Mouse (Mus musculus) thymus, adult 2 months (tissue): ENCODE results near the gene Itprip.

Source experiments
- CTCF ChIP-seq: fragments of 200-500 bp; IDR thresholded peaks from 2 replicates; pipeline ENCODE4 v1.5.1; 2012; ENCODE audit warnings: mild to moderate bottlenecking, control low read depth, low read length, moderate library complexity, borderline replicate concordance; ENCODE audit not compliant: control insufficient read depth, poor library complexity, insufficient read depth; ENCODE audit errors: extremely low read depth
- POLR2A ChIP-seq: fragments of 200-500 bp; IDR thresholded peaks from 2 replicates; pipeline ENCODE4 v1.6.1; 2012; ENCODE audit warnings: mild to moderate bottlenecking, low read length, control low read depth, moderate library complexity; ENCODE audit not compliant: control insufficient read depth, poor library complexity, insufficient read depth; ENCODE audit errors: extremely low read depth

DNA sequence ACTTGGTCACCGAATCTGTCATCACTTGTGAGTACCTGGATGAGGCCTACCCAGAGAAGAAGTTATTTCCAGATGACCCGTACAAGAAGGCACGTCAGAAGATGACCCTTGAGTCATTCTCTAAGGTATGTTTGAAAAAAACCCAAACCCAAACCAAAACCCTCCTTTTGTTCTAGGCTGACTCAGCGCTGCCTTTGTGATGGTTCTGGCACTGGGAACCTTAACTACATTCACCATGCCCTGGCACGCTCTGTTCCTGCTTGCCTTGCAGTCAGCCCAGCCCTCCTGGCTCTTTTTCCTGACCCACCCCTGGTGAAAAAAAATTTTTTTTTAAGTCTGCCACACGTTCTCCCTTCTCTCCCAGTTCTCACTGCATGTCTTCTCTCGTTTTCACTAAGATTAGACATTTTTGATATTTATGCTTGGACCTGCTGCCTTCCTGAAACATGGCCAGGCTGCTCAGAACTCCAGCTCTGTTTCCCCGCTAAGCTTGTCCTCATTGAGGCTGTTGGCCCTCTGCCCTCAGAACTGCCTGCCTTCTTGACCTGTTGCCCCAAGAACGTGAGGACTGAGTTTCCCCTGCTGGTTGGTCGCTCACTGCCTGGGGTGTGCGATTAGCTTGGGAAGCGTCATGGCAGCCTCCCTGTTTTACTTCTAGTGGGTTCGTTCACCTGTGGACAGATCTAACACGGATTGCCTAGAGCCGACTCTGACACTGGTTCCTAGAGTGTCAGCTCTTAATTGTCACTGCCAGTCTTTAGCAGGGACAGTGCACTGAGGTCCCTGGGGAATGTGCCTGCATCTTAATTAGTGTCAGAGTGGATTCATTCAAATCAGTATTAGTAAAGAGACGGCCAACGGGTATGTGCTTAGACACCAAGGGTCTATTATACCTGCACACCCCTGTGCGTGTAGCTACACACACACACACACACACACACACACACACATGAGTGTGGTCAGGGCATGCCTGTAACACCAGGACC lies 60.8 kb downstream of the Itprip start:
- TF ChIP-seq CTCF (no peak), POLR2A (no peak)
